Mouse (Mus musculus) megakaryocyte-erythroid progenitor cell, adult 5 weeks (primary cell): ENCODE results near the gene Eqtn. TPM values are rescaled to one million over a fixed set of nuclear protein-coding genes. Genes with fewer than 3 reads are reported as not detected.

Source experiments
- polyA plus RNA-seq: library from polyadenylated mRNA; stranded (reverse); fragments of >175 nt; gene quantifications from 2 replicates; pipeline ENCODE4 v1.2.3, GENCODE M21; 2012

Gene Eqtn
- polyA plus RNA-seq, result not detected in 2 replicates

DNA sequence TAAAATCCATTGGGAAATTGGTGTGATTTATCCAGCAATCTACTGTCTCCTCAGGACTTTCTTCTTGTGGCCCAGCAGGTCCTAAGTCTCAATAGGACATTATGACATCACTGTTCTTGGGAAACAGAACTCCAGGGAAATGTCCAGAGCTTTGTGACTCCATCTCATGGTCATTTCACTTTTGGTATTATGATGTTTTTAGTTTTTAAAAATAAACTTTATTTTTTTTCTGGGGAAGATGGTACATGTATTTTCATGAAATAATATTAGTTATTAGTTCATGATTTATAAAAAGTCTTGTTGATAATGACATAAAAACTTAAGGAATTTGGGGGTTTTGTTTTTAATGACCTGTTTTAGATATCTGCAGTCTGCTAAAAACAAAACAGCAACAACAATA lies at the start of gene Eqtn:
Gene Eqtn (minus strand): TSS at position 101 of the 400 bp plus-strand sequence.

Other genes with a start within 250 kb of the Eqtn start
- 0.74 and 0.96 TPM in 2 replicates for gene Tek, start 189.6 kb downstream of the Eqtn start, polyA plus RNA-seq
- gene Mysm1, start 50.3 kb upstream of the Eqtn start, polyA plus RNA-seq, result 2.0 and 2.8 TPM in 2 replicates
- 1,274 and 1,913 TPM in 2 replicates for gene Jun, start 123.4 kb upstream of the Eqtn start, polyA plus RNA-seq